Mouse (Mus musculus) retina, postnatal 7 days (tissue): ENCODE data around the gene 1700028P14Rik.

Experiments used
- DNase-seq: peaks from one replicate; pipeline ENCODE4 v3.0.0-alpha.2; 2012; ENCODE audit warnings: low read depth, low spot score

1700028P14Rik gene

DNA sequence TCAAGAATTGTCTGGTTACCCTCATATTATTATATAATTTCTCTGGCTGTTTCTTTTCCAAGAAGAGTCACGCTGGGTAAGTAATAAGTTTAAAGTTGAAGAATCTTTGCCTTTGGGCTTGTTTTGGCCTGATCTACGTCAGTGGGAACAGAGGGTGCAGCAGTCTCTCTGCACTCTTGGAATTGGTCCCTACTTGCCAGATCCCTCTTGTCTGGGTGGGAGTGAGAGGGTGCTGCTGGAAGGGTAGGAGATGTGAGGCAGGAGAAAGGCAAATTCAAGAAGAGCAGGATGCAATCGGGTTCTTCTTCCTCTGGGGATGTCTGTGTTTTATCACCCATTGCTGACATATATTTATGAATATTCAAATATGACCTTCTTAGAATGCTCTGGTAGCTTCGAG lies 42.9 kb downstream of the 1700028P14Rik start:
- DNase-seq = no peak

DNA sequence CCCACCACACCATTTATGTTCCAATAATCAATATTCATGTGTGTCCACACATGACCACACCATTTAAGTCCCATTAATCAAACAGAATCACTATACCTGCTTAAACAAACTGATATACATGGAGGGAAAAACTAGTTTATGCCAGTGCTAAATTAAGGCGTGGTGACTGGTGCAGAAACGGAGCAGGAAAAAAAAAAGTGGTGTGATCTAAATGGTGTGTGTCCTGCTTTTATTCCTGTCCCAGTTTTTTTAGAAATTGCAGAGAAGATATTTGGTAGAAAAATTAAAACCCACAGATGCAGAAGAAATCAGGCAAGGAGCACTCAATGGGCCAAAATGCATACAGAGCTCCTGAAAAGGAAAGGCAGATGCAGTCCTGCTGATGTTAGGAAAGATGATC lies 44.7 kb downstream of the 1700028P14Rik start:
- no peak for DNase-seq

DNA sequence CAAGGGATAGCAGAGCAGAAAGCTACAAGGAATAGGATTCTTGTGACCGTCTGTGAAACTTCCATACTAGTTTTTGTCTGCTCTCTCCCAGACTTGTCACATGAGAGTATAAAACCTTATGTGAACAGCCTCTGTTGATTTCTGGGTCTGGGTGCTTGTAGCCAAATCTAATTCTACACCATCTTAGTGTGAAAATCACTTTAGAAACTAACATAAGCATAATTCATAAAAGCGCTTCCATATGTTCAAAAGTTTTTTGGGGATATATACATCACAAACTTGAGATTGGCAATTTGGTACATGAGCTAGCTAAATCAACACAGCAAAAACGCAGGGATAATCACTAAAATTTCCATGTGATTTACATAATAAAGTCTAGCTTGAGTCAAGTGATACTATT lies 57.7 kb downstream of the 1700028P14Rik start:
- DNase-seq = no peak

DNA sequence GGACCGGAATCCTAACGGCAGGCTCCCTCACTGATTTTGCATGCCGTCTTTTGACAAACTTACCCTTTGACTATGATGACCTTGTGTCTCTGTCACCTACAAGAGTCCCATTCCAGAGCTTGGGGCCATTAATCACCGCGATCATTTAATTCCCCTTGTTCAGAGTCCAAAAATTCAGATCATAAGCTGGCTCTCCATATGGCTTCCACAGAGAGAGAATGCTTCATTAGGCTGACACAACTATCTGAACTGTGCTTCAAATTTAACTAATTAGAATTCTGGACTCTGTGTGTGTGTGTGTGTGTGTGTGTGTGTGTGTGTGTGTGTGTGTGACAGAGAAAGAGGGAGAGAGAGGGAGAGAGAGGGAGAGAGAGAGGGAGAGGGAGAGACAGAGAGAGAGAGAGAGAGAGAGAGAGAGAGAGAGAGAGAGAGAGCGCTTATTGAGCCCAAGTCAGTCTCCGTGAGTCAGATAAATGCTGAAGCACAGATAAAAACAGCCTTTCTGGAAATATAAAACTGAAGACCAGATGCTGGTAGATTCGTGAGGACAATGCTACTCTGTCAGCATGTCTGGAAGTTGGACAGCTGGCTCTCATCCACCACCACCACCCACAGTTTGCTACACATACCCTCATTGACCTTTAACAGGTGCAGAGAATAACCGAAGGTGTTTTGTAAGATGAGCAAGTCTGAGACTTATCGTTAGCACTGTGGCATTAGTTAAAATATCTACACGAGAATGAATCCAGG lies 73.8 kb downstream of the 1700028P14Rik start:
- peak; percentile 9 for DNase-seq

DNA sequence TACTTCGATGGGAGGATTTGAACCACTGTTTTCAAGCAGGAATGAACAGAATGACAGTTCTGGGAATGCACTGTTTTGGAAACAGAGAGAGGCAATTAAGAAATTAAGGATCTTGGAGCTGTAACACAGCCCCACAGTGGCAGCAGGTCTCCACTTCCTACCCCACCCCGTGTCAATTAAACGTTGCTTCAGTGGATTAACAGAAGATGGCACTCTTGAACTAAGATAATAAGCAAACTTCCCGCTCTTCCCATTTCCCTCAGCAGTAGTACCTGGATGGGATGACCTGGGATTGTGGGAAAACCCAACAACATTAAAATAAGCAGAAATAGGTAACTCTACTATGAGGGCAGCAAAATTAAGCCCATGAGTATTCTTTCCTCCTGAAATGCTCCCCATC lies 75.9 kb downstream of the 1700028P14Rik start:
- no peak for DNase-seq

DNA sequence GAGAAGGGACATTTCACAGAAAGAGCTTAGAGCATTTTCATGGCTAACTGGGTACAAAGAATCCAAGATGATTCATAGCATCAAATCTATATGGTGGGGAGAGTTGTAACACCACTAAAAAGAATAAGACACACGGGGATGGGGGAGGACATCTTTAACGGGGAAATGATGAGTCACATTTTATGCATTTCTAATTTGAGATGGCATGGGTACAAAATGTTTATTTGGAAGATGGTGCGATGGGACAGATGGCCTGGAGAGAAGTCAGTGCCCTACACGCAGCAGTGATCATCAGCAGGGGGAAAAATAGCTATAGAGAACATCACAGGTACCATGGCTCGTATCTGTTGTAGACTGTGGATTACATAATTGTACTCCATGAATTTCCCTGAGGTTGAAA lies 88.9 kb downstream of the 1700028P14Rik start:
- no peak for DNase-seq

DNA sequence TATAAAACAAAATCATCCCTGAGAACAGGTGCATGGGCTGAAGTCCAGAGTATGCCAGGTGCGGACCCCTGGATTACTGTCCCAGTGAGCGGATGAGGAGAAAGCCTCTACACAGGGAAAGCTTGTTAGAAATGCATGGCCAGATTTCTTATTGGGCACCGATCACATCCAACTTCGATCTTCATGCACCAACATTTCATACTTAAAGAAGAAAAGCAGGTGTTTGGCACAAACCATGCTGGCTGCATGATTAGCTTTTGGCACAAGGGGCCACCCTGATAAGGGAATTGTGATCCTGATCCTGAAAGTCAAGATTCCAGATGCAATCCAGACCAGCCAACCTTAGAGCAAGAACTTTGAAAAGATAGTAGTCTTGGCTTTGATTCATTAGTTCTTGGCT lies 90.0 kb downstream of the 1700028P14Rik start:
- DNase-seq = no peak

DNA sequence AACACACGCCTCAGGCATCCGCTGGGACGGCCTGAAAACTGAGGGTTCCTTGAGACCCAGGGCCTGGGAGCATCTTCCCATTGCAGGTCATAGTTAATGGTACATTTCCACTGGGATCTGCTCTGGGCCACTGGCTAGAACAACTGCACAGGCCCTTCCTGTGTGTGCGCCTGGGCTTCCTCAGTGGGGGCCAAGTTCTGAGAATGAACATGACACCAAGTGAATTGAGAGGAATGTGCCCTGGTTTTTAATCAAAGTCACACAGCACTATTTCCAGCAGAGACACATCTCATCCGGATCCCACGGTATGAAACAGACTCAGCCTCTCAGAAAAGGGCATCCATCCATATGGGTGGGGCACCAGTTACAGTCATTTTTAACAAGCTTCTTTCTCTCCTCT lies 90.6 kb downstream of the 1700028P14Rik start:
- no peak for DNase-seq

DNA sequence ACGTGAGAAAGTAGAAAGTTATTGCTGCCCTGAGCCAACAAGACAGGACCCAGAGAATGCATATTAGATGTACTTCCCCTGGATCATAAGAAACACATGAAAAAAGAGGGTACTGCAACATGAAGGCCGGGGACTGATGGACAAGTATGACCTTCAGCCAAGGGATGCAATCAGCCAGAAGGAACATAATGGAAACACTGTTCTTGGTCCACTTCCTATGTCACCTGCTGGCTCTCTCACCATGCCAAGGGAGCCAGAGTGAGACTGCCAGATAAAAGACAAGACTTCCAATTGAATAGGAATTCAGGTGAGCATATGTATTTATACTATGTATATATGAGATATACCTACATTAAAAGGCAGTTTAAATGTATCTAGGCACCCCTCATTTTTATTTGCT lies 99.2 kb downstream of the 1700028P14Rik start:
- no peak for DNase-seq

DNA sequence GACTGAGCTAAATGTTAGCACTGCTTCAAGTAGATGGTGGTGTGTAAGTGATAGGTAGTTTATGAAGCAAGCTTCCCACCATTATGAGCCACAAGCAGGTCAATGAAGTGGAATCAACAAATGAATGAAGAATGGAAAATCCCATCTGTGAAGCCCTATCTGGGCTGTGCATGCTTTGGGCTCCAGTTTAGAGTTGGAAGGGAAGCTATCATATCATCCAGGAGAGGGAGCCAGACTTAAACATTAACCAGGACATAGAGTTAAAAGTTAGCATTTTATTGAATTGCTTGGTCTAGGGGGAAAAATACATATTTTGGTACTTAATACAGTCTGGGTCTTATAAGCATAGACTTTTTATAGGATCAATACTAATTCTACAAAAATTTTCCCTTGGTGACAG lies 107.0 kb downstream of the 1700028P14Rik start:
- DNase-seq = no peak

DNA sequence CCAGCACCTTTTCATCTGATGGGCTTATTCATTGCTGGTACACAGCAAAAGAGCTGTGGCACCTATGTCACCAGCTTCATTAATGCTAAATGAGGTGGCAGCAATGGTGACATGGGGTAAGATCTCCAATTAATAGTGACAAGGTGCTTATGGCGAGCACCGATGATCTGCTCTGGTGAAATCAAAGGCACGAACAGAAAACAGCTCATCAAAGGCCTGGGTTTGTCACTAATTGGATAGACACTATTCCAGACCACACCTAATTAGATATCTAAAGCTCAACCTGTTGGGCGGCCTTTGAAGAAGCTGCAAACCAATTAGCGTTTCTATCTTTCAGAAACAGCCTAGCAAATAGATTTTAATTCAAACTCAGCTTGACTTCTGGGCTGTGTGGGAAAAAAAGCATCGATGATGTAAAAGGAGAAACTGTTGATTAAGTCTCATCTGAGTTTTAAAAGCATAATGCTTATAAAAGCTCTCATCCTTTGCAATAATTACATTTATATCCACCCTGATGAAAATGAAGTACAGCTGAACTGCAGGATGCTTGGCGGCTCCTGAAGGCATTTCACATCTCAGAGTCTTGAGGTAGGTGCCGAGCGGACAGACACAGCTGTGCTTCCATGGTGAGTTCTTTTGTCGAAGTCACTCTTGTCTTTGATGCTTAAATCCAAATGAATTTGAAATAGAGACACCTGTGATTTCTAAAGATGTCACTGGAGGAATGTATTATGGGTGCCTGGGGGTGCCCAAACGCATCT lies 109.2 kb downstream of the 1700028P14Rik start:
- DNase-seq = no peak

DNA sequence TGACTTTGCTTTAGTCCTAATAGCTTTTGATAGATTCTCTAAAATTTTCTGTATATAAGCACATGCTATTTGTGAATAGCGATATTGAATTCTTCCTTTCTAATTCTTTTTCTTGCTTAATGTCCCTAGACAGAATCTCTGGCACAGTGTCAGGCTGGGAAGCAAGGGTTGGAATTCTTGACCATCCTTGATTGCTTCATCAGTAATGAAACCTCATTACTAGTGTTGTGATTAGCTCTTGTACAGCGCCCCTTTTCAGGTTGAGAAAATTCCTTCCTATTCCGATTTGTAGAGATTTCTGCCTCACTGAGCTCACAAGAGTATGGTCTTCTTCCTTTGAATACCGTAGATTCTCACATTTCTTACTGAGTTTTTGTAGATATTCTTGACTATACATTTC lies 109.9 kb downstream of the 1700028P14Rik start:
- no peak for DNase-seq

DNA sequence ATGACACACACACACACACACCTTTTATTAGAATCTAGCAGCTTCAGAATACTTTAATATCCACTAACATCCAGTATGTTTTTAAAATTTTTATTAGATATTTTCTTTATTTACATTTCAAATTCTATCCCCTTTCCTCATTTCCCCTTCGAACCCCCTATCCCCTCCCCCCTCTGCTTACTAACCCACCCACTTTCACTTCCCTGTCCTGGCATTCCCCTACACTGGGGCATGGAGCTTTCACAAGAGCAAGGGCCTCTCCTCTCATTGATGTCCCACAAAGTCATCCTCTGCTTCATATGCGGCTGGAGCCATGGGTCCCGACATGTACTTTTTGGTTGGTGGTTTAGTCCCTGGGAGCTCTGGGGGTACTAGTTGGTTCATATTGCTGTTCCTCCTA lies 116.9 kb downstream of the 1700028P14Rik start:
- DNase-seq = no peak

DNA sequence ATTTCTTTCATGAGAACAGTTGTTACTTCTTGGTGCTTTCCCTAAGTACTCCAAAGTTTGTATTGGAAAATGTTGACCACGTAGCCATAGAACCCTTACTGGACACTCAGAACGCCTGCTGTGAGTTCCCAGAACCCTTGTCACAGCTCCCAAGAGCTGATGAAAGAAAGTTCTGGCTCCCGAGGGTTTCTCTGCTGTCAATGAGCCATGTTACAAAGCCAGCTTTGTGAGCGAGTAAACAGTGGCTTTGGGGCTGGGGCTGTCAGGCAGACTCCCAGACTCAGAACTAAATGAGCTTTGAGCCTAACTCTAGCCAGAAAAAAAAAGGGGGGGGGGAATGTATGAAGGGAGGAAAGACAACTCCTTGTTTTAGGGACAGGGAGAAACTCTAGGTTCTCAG lies 120.7 kb downstream of the 1700028P14Rik start:
- DNase-seq = no peak

DNA sequence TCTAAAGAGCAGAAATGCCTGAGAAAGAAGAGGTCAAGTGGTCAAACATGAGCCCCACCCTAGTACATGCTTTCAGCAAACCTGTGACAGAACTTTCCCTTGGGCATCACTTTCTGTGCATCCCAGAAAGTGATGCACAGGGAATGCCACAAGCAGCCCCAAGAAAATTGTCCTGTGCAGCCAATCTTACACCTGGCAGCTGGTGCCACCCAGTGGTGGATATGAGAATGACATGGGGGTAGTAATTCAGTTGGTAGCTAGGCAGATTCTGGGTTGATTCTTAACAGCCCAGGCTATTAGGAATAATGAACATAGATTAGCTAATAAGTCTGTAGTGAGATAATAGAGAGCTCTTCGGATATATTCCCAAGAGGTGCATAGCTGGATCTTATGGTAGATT lies 128.9 kb downstream of the 1700028P14Rik start:
- peak; percentile 32 for DNase-seq

DNA sequence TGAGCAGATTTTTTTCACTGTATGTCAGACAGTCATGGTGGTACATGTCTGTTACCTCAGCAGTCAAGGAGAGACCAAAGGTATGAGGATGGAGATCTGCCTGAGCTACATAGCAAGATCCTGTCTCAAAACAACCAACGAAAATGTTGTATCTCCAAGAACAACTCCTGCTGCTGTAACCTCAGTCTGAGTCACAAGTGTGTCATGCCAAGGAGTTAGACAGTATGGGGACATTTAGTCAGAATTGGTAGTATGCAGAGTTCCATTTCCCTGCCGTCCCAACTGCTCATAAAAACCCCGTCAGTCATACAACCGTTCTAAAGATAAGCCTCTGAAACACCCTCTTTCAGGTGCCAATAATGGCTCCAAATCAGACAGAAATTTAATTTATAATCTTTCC lies 130.8 kb downstream of the 1700028P14Rik start:
- no peak for DNase-seq

DNA sequence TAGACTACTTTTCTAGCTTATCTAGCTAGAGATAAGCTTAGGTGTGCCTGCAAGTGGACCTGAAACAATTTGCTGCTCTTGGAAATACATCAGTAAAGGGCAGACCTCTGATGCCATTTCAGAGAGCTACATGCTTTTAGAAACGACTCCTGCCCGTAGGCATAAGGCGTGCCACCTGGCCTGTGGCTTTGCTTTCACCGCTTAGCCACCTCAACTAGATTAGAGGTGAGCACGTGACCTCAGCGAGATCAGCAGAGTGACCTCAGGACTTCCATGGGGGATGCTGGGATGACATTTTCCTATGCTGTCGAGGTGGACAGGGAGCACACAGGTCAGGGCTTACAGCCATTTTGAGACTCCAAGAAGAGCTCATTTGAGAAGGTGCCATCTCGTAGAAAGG lies 131.5 kb downstream of the 1700028P14Rik start:
- DNase-seq = no peak

DNA sequence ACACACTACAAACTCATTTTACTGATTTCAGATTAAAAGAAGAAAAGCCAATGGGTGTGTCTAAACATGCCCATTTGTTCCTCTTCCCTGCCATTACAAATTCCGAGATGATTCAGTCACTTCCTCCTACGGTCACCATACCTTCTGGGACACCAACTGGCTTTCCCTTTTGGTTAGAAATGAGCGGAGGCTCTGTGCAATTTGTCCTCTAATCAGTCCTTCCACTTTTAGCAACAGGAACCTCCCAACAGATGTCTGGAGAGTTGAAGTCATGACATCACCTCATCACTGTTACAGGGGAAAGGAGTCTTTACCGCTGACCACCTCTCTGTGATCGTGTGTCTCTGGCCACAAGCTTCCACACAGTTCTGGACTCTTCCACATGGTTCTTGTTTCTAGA lies 132.0 kb downstream of the 1700028P14Rik start:
- no peak for DNase-seq

DNA sequence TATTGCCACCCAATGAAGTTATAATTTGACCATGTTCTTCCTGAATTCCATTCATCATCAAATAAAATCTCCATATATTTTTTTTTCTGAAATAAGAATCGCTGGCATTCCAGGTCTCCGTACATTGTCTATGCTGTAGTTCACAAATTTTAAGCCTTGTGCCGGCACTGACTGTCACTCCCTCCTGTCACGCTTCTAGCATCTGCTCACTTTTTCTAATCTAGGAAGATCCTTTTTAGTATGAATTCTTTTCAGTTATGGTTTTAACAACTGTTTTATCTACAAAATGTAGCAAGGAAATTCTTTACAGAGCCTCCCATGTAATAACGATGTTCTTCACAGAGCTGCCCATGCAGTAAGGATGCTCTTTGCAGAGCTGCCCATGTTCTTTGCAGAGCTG lies 134.1 kb downstream of the 1700028P14Rik start:
- no peak for DNase-seq

DNA sequence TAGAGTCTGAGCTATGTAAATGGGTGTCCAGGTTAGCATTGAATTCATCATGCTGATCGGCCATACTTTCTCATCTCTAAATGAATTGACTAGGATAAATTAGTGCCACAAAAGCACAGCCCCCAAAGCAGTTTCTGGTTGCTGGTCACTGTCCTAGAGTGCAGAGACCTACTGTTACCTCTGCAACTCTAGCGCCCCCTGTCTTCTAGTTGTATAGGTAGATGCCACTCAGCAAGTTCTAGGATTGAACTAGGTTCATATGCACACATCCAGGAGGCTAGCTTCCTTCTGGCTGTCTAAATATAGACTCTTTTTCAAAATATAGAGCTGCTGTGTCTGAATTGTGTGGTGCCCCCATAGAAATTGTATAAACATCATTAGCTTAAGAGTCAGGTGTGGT lies 141.3 kb downstream of the 1700028P14Rik start:
- DNase-seq = no peak
